Mouse (Mus musculus): Measurements from ENCODE around the gene Rpusd1.
A peak's percentile ranks its signal among the peaks of the same experiment; 100 is the strongest.

The Rpusd1 gene

DNA sequence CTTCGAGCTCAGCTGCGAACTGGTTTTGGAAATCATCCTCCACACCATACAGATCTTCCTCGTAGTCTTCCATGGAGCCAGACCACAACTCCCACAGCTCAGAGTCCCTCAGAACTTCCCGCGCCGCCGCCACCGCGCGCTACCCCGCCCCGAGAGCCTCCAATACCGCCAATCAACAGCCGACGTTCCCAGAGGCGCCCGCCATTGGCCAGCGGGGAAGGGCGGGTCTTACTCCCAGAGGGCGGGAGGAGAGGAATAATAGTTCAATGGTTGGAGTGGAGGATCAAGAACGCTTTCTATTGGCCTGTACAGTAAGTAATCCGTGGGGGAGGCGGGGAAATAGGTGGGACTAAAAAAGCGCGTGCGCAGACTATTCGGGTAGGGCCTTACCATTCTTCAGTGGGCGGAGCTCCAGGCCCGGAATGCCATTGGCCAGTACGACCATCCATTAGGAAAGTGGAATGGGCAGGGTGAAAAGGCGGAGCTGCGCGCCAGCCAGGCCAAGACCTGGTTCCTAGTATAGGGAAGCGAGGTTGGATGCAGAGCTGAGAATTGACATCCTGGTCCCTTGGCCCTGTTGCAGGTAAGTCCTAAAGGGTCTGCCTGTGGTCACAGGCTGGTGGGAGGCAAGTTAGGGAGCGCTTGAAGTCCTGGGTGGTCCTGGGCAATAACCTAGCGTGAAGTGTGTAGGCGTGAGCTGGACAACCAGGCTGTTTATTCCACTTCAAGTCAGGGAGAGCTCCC is at the start of gene Rpusd1, which contains the start of gene Chtf18:
Gene Rpusd1, plus strand, starts transcription at position 406 of the 744 bp plus-strand sequence.
Gene Chtf18, minus strand, starts transcription at position 155 of the 744 bp plus-strand sequence.
- DNase-seq (ENCODE audit: low spot score) = peak; percentile 100

DNA sequence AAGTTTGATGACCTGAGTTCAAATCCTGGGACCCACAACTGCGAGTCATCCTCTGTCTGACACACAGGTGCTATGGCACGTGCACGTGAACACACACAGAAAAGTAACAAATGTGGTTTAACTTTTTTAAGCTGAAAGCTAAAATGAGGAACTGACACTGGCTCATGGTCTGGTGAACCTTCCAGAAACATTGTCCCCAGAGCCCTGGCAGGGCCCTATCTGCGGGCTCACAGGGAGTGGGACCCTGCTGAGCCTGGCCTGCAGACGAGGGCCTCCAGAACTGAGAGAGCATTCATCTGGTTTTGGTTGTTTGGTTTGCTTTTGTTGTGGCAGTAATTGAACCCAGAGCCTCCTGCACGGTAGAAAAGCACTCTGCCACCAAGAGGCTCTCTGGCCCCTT is 49.5 kb upstream of the Rpusd1 start:
- DNase-seq (ENCODE audit: low spot score) = no peak

DNA sequence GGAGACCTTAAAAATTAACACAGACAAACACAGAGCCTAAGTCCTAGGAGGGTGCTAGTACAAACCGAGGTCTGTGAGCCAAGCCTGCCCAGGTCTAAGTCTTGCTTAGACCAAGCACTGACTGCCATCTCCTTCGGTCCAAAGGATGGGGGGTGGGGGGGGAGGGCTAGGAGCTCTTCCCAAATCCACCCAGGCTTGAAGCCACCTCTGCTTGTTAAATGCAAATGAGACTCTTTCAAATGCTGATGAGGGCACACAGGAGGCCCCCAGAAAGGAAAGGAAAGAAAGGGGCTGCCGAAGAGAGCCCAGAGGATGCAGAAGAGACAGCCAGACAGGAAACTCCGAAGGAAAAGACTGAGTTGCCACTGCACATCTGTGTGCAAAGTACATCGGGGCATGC is 47.7 kb upstream of the Rpusd1 start:
- no peak for DNase-seq (ENCODE audit: low spot score)

DNA sequence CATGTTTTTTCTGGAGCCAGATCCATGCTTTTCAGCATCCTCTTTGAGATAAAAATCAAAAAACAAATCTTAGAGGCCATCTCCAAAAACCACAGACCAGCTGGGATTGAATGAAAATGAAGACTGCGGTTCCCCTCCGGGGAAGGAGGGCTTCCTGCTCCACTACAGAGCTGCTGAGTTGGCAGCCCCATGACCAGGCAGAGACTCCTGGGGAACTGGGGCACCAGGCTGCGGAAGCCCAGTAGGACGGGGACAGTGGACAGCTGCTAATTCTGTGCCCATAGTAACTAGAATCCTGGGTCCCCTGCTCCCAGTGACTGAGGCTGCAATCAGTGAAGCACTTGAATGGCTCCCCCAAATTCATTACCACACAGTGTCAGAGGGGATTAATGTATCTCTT is 45.8 kb upstream of the Rpusd1 start:
- DNase-seq (ENCODE audit: low spot score) = no peak

DNA sequence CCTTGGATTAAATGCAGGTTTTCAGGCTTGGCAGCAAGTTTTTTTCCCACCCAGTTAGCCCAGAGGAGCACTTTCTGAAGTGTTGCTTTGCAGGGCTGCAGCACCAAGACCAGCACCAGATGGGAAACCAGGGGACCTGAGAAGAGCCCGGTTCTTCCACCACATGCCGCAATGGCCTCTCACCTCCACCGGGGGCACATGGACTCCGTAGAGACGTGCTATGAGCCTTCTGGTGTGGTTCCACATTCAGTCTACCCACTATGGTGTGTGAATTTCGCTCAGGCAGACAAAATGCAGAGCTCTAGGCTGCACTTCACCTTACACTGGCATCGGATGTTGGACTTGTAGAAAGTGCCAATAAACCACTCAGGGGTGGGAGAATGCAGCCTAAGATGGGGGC is 41.1 kb upstream of the Rpusd1 start:
- peak; percentile 55 for DNase-seq (ENCODE audit: low spot score)

DNA sequence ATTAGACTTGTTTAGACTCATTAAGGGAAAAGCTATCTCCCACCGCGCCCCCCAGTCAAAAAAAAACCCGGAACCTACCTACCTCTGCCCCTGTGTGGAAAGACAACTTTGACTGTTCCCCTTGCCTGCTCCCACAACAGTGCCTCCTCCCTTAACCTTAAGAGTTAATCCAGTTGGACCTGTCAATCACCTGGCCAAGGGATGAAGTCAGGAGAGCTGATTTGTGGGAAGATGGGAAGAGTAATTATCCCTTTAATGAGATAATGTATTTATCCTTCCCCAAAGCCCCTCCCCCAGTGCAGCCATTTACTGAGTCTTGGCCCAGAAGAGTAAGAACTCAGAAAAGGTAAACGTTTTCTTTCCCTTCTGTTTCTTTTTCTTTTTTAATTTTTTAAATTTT is 38.5 kb upstream of the Rpusd1 start:
- no peak for DNase-seq (ENCODE audit: low spot score)

DNA sequence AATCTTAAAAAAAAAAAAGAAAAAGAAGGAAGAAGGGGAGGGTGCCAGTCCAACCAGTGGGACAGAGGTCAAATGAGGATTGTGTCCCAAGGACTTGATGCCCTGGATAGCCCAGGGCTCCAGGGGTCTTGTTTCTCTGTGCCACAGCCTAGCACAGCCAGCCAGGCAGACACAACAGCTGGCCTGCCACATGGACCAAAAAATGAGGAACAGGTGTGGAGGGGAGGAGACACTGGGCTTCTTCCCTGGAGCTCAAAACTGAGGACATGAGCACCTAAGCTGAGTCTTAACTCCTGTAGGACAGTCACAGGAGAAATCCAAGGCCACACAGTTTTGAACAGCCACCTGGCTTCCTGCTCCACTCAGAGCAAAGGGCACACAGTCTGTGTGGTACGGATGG is 31.2 kb upstream of the Rpusd1 start:
- no peak for DNase-seq (ENCODE audit: low spot score)

DNA sequence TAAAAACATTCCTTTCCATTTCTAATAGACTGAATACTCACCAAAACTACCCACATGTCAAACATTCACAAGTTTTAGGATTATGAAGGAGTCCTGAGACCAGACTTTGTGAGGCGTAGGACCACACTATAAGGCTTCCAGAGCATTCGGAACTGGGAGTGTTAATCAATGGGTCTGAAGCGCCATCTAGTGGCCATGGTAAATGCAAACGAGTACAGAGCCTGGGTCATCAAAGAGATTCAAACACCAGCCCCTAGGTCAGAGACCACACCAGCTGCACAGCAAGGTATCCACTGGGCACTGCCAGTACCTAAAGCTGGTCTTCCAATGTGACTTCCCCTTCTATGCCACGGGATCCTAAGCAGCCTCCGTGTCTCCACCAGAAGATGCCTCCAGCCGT is 29.0 kb upstream of the Rpusd1 start:
- DNase-seq (ENCODE audit: low spot score) = peak; percentile 88

DNA sequence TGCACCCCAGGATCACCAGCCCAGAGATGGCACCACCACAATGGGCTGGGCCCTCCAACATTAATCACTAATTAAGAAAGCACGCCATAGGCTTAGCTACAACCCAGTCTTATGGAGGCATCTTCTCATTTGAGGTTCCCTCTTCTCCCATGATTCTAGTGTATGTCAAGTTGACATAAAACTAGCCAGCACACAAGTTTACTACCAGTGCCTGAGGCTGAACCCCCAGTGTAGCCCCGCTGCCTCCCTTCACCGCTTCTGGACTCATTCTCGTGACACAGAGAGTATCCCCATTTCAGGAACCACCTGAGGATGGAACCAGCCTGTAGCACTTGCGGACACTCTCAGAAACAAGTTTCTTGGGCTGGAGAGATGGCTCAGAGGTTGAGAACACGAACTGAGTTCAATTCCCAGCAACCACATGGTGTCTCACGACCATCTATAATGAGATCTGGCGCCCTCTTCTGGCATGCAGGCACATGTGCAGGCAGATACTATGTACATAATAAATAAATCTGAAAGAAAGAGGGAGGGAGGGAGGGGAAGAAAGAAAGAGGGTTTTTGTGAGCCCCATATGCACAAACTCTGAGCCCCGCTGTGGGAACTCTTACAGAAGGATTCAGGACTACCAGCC is 26.5 kb upstream of the Rpusd1 start:
- DNase-seq (ENCODE audit: low spot score) = no peak

DNA sequence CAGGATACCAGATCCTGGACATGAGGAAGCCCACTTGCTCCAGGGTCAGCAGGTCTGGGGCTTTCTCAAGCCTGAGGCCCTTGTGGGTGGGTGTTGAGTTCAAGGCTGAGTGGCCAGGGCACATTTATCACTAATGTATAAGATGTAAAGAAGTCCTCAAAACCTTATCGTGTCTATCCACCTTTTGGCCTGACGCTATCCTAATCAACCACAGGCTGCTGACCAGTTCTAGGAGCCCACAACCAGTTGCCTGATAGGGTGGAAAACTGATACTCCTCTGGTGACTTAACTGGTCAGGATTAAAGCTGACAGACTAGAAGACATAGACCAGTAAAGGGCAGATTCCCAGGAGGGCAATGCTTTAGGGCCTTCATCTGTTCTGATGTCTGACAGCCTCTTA is 17.5 kb upstream of the Rpusd1 start:
- DNase-seq (ENCODE audit: low spot score) = no peak

DNA sequence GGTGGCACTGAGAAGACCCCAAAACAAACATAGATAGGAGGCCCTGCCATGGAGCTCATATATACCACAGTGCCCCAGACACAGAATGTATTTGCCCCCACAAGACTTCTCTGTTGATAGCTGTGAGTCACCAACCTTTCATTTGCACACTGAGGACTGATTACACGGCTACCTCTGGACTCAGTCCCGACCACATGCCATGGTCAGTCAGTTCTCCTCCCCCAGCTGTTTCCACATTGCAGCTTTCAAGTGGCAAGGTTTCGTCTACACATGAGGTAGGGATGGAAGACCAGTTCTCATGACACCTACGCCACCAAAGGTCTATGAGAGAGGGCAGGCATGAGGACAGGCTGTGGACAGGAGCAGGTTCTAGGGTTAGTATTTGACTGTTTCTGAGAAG is 16.3 kb upstream of the Rpusd1 start:
- DNase-seq (ENCODE audit: low spot score) = no peak

DNA sequence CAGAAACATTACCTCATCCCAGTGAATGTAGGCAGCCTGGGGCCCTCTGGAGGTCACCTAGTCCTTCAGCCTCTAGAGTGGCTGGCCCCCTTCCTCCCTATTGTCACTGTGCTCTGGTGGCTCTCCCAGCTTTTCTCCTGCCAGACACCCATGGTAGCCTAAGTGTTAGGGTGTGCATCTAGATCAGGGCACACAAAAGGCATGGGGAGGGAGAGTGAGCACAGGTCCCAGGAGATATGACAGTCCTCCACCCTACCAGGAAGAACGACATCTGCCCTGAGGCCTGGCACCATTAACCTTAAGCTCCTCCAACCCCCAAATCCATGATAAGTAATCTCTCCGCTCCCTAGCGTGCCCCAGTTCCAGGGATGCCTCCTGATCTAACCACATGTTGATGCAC is 11.8 kb upstream of the Rpusd1 start:
- no peak for DNase-seq (ENCODE audit: low spot score)

DNA sequence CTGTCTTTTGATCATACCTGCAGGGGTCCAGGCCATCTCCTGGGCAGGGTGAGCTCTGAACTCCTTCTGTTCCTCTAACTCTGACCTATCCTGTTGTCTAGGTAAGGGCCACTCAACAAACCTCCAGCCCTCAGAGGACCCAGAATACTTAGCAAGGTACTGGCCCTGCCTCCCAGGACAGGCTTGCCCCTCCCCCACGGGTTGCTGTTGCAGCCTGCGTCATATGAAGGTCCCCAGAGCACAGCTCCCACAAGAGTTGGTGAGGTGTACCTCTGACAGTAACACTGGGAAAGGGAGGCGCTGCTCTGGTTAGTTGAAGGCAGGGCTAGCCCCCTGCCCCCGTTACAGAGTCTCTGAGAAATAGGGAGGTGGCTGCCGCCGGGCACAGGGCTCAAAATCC is 11.3 kb upstream of the Rpusd1 start:
- DNase-seq (ENCODE audit: low spot score) = no peak

DNA sequence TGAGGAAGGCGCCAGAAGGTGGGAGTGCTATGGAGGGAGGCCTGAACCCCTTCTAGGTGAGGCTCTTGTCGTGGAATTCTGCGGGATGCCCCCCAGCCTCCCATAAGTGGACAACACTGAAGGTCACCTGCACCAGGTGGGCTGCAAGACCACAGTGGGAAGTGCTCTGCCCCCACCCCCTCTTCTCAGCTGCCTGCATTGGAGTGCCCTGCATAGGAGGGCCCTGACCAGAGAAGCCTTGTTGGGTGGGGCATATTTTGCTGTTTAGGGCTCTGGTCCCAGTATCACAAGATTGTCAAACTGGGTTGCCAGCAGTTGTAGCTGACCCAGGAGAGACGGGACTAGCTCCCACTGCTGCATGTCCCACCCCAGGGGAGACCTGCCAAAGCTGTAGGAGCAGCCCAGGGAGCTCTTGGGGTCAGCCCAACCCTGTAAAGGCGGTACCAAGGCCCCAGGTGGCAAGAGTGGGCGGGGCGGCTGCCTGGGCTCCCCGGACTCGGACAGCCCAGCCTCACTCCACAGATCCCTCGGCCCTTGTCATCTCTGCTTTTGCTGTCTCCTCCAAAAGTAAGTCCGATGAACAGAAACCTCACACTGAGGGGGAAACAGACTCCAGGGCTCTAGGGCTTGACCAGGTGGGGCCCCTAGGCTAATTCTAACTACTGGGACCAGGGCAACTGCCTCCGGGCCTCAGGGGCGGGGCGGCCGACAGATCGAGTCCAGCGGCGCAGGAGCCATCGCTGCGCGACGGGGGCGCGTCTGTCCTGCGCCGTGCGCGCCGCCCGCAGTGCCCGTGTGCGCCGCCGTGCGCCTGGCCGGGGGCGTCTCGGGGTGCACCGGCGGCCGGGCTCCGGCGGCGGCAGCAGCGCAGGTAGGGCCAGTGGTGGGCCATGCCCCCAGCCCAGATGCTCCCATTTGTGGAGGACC is 10.5 kb upstream of the Rpusd1 start, which contains the start of gene Gng13:
Gene Gng13, plus strand, starts transcription at position 461 of the 927 bp plus-strand sequence.
- DNase-seq (ENCODE audit: low spot score) = peak; percentile 55

DNA sequence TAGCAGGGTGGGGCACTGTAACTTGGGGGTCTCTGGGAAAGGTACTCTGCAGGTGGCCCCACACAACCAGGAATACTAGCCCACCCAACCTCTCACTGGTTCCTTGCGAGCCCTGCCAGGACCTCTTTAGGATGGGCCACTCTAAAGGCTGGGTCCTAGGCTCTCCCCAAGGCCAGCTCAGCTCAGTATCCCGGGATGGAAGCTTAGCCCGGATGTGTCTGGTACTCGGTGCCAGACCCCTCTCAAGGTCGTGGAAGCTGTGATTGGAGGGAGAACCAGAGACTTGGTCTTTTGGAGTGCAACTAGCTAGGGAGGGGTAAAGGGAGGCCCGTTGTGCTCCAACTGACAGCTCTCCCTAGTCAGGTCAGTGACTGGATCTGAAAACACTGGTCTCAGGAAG is 9.8 kb upstream of the Rpusd1 start:
- DNase-seq (ENCODE audit: low spot score) = no peak

DNA sequence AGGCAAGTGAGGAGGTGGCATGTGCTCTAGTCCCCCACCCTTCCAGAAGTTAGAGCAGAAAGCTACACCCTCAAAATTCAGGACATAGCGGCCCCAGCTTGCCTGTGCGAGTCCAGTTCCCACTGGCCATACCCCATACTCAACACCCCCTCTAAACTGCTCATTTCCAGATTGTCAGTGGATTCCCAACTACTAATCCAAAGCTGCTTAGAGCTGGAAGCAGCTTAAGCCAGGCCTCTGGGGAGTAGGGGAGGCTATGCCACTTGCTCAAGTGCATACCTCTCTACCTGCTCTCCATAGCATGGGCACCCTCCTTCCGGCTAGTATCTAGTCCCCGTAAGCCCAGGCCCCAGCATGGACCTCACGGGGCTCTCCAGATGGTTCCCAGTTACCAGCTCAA is 6.0 kb upstream of the Rpusd1 start:
- no peak for DNase-seq (ENCODE audit: low spot score)

DNA sequence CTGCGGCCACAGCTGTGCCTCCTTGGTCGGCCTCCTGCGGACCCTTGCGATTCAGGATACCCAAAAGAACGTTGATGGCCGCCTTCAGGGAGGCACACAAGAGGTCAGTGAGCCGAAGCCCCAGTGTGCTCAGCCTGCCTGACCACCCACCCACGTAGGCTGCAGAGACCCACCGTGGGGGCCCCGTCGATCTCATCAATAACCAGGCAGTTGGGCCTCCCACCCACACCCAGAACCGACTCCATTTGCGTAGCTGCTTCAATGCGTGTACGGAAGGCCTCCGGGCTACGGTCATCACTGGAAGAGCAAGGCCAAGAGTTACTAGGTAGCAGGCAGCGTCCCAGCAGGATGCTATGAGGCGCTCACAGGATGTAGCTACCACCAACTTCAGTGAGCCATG is 4.0 kb upstream of the Rpusd1 start:
- no peak for DNase-seq (ENCODE audit: low spot score)

DNA sequence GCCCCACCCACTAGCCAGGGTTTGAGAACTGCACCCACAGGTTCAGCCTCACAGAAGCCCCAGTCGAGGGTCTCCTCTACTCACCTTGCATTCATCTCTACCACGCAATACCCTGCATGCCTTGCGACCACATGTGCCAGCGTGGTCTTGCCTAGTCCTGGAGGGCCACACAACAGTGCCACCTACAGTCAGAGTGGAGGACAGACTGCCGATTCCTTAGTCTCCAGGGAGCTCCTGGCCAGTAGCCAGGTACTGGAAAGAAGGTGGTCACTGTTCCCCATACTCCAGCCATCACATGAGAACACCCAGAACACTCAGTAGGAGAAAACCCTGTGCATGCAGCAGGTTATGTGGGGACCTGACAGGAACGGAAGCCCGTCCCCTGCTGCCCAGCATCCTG is 3.6 kb upstream of the Rpusd1 start:
- no peak for DNase-seq (ENCODE audit: low spot score)

DNA sequence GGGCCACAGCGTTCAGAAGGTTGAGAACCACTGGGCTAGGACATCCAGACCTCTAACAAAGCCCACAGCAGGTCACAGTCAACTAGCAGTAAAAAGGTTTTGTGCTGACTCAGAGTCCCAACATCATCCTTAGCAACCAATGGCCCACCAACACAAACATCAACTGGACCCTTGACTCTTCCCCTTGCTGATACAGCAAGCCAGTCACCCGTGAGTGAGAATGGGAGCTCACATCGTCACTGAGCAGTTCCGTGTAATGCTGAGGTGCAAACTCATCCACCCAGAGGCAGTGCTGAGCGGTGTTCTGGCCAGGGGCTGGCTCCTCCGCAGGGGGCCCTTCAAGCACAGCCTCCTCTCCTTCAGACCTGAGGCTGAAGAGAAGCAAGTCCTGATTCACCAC is 2.2 kb upstream of the Rpusd1 start:
- no peak for DNase-seq (ENCODE audit: low spot score)

DNA sequence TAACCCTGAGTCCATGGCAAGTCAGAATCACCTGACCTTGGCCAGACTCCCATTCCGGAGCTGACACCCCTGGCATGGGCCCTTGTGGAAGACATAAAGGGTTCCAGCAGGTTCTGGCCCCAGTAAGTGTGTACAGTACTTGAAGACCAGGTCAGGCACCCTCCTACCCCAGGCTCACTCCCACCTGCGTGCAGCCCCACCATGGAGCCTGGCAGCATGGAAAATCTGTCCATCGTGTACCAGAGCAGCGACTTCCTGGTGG is 470 bp downstream of the Rpusd1 start:
- DNase-seq (ENCODE audit: low spot score) = no peak

DNA sequence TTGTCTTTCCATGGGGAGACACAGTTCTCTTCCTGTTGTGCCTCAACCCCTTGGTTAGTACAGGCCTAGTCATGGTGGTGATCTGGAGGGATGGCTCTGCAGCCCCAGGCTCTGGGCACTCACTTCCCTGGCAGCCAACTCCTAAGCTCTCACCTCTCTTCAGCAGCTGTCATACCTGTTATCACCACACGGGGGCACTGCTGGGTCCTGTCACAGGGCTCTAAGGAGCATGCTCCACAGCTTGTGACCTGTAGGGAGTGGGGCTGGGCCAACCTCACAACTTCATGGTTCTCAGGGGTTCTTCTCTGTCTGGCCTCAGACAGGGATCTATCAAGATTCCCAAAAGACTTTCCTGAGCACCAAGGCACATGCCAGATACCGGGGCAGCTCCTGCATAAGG is 4.6 kb downstream of the Rpusd1 start:
- peak; percentile 93 for DNase-seq (ENCODE audit: low spot score)

DNA sequence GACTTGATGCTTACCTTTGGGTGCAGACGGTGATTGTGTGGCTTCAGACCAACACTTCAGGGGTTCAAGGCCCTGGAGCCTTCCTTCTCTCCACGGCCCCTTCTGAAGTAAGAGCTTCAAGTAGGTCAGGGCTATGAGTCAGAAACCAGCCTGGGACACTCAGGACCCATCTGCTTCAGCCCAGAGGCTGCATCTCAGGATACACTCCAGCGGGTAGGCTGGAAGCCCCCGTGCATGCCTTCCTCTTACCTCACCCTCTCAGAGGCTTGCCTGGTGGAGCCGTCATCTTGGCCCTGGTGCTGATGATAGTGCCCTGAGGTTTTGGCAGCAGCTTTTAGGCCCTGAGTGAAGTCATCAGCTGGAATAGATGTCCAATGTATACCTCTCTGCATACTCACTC is 7.8 kb downstream of the Rpusd1 start:
- DNase-seq (ENCODE audit: low spot score) = no peak

DNA sequence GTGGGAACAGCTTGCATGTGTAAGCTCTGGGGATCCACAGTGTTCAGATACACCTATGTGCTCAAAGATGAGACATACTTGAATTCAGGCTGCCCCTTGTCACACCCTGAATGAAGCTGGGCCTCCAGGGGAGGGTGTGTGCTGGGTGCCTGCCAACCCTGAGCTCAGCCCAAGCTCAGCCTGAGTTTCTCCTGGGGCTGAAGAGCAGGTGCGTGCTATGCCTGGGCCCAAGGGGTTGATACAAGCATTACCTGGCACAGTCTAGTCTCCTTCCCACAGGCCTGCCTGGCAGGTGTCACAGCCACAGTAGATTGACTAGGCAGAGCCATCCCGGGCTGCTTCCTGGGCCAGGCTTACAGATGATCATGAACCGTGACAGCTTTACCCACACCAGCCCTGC is 8.3 kb downstream of the Rpusd1 start, which contains the start of gene Mslnl:
Gene Mslnl, plus strand, starts transcription at position 298 of the 400 bp plus-strand sequence.
- no peak for DNase-seq (ENCODE audit: low spot score)
